Mouse (Mus musculus) C2C12 (cell line): ENCODE measurements at regions not wholly inside any gene's neighbourhood (a gene's known extent, or its start where the extent isn't known, plus 50 kb on each side); places are given as distances from the start of the nearest gene placed in this dataset.

Source experiments
- CEBPB ChIP-seq: IDR thresholded peaks from one replicate; pipeline ENCODE4 v1.6.1; 2011; ENCODE audit warnings: low read depth, mild to moderate bottlenecking, control low read depth, moderate library complexity
- CTCF ChIP-seq: IDR thresholded peaks from one replicate; pipeline ENCODE4 v1.5.1; 2011; ENCODE audit not compliant: control insufficient read depth, insufficient read depth, insufficient read length
- FOSL1 ChIP-seq: IDR thresholded peaks from one replicate; pipeline ENCODE4 v1.8.0; 2011; ENCODE audit warnings: mild to moderate bottlenecking, low read length; ENCODE audit not compliant: poor library complexity, insufficient read depth, severe bottlenecking
- MAX ChIP-seq: IDR thresholded peaks from one replicate; pipeline ENCODE4 v1.6.1; 2011; ENCODE audit warnings: mild to moderate bottlenecking, control low read depth
- MYOD1 ChIP-seq: IDR thresholded peaks from one replicate; pipeline ENCODE4 v1.6.1; 2011; ENCODE audit warnings: low read depth; ENCODE audit not compliant: control insufficient read depth, insufficient read length
- USF1 ChIP-seq: IDR thresholded peaks from one replicate; pipeline ENCODE4 v1.6.1; 2011; ENCODE audit warnings: low read depth, mild to moderate bottlenecking, control low read depth, moderate library complexity

DNA sequence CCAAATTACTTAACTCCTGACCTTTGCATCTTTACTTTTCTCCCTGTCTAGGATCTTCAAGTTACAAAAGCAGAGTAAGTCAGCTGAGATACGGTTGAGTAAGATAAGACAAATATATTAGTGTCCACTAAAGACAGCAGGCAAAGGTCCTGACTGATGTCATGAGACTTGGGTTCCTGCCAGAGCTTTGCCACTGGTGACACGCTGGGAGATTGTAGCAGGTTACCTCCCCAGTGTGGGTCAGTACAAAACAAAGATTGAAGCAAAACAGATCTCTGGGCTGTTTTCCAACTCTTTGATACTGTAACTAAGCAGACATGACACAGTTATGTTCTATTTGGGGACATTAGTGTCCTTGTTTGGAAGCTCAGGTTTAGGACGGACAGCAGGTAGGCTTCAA lies 146.3 kb upstream of the Igf1 start:
- TF ChIP-seq CTCF (no peak), USF1 (no peak), MAX (no peak), MYOD1 (no peak), CEBPB (no peak), FOSL1 (no peak)
